Mouse (Mus musculus): ENCODE results near the gene Rftn1. TPM values are rescaled to one million over a fixed set of nuclear protein-coding genes. Genes with fewer than 3 reads are reported as not detected.
A peak's percentile ranks its signal among the peaks of the same experiment; 100 is the strongest.

Rftn1 gene
- polyA plus RNA-seq, 1 experiment from 2014 or later: 9.0 TPM

- H3K4me3 ChIP-seq (ENCODE audit: low read length): no peak overlapping the region
These were observed 224.4 kb downstream of the Rftn1 start for GRCm38 (mm10) chr17:49965846-49966762.

GRCm38 (mm10) chr17:49965035-49965434, 225.4 kb downstream of the Rftn1 start:
- 77% methylated on average over 7 of the region's 7 CpGs for WGBS
- Histone ChIP-seq H3K27ac (ENCODE audit: low read length) (no peak overlapping the region), H3K4me2 (ENCODE audit: low read depth, low read length) (no peak overlapping the region), H3K4me3 (ENCODE audit: low read length) (no peak overlapping the region), H3K9ac (ENCODE audit: low read depth, low read length) (no peak overlapping the region), H3K9me3 (ENCODE audit: control insufficient read depth, low read length) (no peaks in the 10 kb centered on the region), H3K27me3 (replicated peaks; ENCODE audit: control insufficient read depth, insufficient read depth, low read length) (no peaks in the 10 kb centered on the region), H3K36me3 (ENCODE audit: control insufficient read depth, insufficient read depth, low read length) (no peaks in the 10 kb centered on the region), H3K4me1 (ENCODE audit: control insufficient read depth, insufficient read depth, low read length) (no peaks in the 10 kb centered on the region)
- ATAC-seq: no peak

More at GRCm38 (mm10) chr17:49965846-49966762, 224.4 kb downstream of the Rftn1 start:
- Histone ChIP-seq H3K27me3 (replicated peaks; ENCODE audit: control insufficient read depth, insufficient read depth, low read length) (no peaks in the 10 kb centered on the region), H3K9me3 (ENCODE audit: control insufficient read depth, low read length) (no peaks in the 10 kb centered on the region), H3K27ac (ENCODE audit: low read length) (no peak overlapping the region), H3K36me3 (ENCODE audit: control insufficient read depth, insufficient read depth, low read length) (no peaks in the 10 kb centered on the region), H3K9ac (ENCODE audit: low read depth, low read length) (no peak overlapping the region), H3K4me1 (ENCODE audit: control insufficient read depth, insufficient read depth, low read length) (no peaks in the 10 kb centered on the region), H3K4me2 (ENCODE audit: low read depth, low read length) (no peak overlapping the region)
- no peak for ATAC-seq
- whole genome bisulfite sequencing: 76% methylated on average over 17 of the region's 17 CpGs

DNA sequence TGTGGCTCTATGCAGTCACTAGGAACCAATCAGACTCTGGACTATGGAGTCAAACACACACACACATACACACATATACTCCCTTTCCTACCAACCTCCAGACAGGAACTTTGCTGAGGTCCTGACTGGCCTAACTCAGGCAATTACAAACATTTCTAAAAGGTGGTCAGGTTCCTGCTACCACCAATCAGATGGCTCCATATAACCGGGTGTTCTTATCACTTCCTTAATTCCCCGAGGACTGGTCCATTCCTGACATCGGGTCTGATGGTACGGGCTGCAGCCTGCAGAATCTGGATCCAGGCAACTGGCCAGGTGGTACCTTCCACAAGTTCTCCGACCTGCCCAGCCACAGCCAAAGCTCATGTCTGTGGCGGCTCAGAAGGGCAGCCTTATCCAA, 226.0 kb downstream of the Rftn1 start:
- Histone ChIP-seq H3K27me3 (replicated peaks; ENCODE audit: control insufficient read depth, insufficient read depth, low read length) (no peaks in the 10 kb centered on the region), H3K4me3 (ENCODE audit: low read length) (no peak overlapping the region), H3K36me3 (ENCODE audit: control insufficient read depth, insufficient read depth, low read length) (no peaks in the 10 kb centered on the region), H3K9ac (ENCODE audit: low read depth, low read length) (no peak overlapping the region), H3K4me1 (ENCODE audit: control insufficient read depth, insufficient read depth, low read length) (no peaks in the 10 kb centered on the region), H3K4me2 (ENCODE audit: low read depth, low read length) (no peak overlapping the region), H3K9me3 (ENCODE audit: control insufficient read depth, low read length) (no peaks in the 10 kb centered on the region), H3K27ac (ENCODE audit: low read length) (no peak overlapping the region)
- ATAC-seq: no peak
- WGBS: 91% methylated on average over 6 of the region's 6 CpGs

DNA sequence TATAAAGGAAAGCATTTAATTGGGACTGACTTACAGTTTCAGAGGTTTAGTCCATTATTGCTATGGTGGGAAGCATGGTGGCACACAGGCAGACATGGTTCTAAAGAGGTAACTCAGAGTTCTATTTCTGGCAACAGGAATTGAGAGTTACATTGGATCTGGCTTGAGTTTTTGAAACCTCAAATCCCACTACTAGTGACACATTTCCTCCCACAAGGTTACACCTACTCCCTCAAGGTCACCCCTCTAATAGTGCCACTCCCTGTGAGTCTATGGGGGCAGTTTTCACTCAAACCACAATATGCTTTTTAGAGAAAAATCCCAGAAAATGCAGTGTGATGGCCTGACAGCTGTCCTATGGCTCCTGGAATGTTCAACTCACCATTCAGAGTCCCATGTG, 231.5 kb downstream of the Rftn1 start:
- ATAC-seq: no peak
- Histone ChIP-seq H3K27ac (ENCODE audit: low read length) (no peak overlapping the region), H3K36me3 (ENCODE audit: control insufficient read depth, insufficient read depth, low read length) (no peaks in the 10 kb centered on the region), H3K27me3 (replicated peaks; ENCODE audit: control insufficient read depth, insufficient read depth, low read length) (no peaks in the 10 kb centered on the region), H3K4me2 (ENCODE audit: low read depth, low read length) (no peak overlapping the region), H3K4me1 (ENCODE audit: control insufficient read depth, insufficient read depth, low read length) (no peaks in the 10 kb centered on the region), H3K4me3 (ENCODE audit: low read length) (no peak overlapping the region), H3K9me3 (ENCODE audit: control insufficient read depth, low read length) (no peaks in the 10 kb centered on the region), H3K9ac (ENCODE audit: low read depth, low read length) (no peak overlapping the region)

DNA sequence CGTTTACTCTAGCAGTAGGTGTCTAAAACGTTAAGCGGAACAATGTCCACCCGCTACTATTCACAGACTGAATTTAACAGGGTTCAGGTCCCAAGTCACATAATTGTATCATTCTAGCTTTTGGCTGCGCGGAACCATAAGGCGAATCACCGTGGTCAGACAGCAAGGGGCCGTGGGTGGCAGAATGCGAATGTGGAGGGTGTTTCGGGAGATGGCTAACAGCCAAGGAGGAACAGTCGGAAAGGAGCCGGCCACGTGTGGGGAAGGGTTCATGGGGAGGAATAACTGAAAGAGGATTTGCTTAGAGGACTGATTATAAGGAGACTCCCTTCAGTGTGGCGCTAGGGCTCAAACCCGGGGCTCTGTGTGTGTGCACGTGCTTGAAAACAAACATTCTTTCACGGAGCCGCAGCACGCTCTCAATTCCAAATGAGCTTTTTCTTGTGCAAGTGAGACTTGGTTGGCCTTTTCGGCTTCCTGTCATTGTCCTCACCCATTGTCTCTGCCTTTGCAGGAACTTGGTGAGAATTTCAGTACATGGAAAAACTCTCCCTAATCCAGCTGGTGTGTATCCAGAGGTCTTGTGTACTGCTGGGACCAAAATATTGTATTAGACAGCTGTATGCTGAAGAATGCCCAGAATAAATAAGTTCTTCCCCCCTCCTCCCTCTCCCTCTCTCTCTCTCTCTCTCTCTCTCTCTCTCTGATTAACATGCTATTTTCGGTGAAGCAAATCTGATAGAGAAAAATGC, 238.4 kb downstream of the Rftn1 start:
- H3K27ac ChIP-seq (ENCODE audit: low read length): peak overlapping the region; percentile 61
- peaks cover 3% of the 10 kb centered on the region; the same call in 1 of the 2 replicates for H3K4me1 ChIP-seq (ENCODE audit: control insufficient read depth, insufficient read depth, low read length)
- no peaks in the 10 kb centered on the region for H3K36me3 ChIP-seq (ENCODE audit: control insufficient read depth, insufficient read depth, low read length)
- H3K9ac ChIP-seq (ENCODE audit: low read depth, low read length): peak overlapping the region; percentile 48; the same call in 1 of the 2 replicates
- H3K27me3 ChIP-seq (replicated peaks; ENCODE audit: control insufficient read depth, insufficient read depth, low read length): no peaks in the 10 kb centered on the region
- WGBS: 44% methylated on average over 22 of the region's 22 CpGs
- H3K4me2 ChIP-seq (ENCODE audit: low read depth, low read length): peak overlapping the region; percentile 50
- no peak overlapping the region; the same call in 1 of the 2 replicates for H3K4me3 ChIP-seq (ENCODE audit: low read length)
- H3K9me3 ChIP-seq (ENCODE audit: control insufficient read depth, low read length): no peaks in the 10 kb centered on the region
- peak; percentile 50; the same call in 1 of the 2 replicates for ATAC-seq

DNA sequence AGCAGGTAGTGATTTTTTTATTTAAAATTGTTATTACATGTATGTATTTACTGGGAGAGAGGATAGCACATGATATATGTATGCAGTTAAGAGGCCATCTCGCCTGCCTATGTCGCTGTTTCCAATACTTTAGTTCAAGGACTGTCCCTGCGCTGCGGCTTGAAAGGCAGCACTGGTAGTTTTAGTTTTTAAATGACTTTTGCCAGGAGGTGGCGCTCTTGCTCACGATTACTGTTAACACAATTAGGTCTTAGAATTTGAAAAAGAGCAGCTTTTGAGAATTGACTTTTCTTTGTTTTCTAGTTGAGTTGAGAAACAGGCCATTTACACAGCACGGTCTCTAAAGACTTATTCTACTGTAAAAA, 239.0 kb downstream of the Rftn1 start:
- Histone ChIP-seq H3K9ac (ENCODE audit: low read depth, low read length) (no peak overlapping the region), H3K9me3 (ENCODE audit: control insufficient read depth, low read length) (no peaks in the 10 kb centered on the region), H3K4me1 (ENCODE audit: control insufficient read depth, insufficient read depth, low read length) (peaks cover 3% of the 10 kb centered on the region; the same call in 1 of the 2 replicates), H3K36me3 (ENCODE audit: control insufficient read depth, insufficient read depth, low read length) (no peaks in the 10 kb centered on the region), H3K27ac (ENCODE audit: low read length) (peak overlapping the region; percentile 61; the same call in 1 of the 2 replicates), H3K27me3 (replicated peaks; ENCODE audit: control insufficient read depth, insufficient read depth, low read length) (no peaks in the 10 kb centered on the region), H3K4me2 (ENCODE audit: low read depth, low read length) (peak overlapping the region; percentile 50), H3K4me3 (ENCODE audit: low read length) (no peak overlapping the region)
- WGBS: 9% methylated on average over 7 of the region's 7 CpGs
- no peak for ATAC-seq

DNA sequence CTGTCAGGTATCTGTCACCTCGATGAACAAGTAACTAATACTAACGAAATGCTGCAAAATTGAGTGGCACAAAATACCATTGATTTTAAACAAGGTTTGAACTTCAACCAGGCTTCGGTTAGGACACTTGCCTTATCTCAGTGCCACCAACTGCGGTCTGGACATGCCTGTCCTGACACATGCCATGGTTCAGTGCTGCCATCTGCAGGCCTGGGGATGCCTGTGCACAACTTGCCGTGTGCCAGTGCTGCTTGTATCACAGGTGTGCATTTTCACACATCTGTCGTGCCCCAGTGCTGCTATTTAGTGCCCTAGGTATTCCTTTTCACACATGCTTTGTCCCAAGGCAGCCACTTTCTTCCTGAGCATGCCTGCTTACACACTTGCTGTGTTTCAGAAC, 247.8 kb downstream of the Rftn1 start:
- WGBS: 64% methylated on average over 6 of the region's 6 CpGs
- ATAC-seq: no peak
- no peaks in the 10 kb centered on the region for H3K9me3 ChIP-seq (ENCODE audit: control insufficient read depth, low read length)
- H3K9ac ChIP-seq (ENCODE audit: low read depth, low read length): no peak overlapping the region
- no peak overlapping the region for H3K27ac ChIP-seq (ENCODE audit: low read length)
- H3K4me1 ChIP-seq (ENCODE audit: control insufficient read depth, insufficient read depth, low read length): no peaks in the 10 kb centered on the region
- no peak overlapping the region for H3K4me2 ChIP-seq (ENCODE audit: low read depth, low read length)
- no peaks in the 10 kb centered on the region for H3K27me3 ChIP-seq (replicated peaks; ENCODE audit: control insufficient read depth, insufficient read depth, low read length)
- H3K4me3 ChIP-seq (ENCODE audit: low read length): no peak overlapping the region
- no peaks in the 10 kb centered on the region for H3K36me3 ChIP-seq (ENCODE audit: control insufficient read depth, insufficient read depth, low read length)

Other genes starting within 250 kb of the Rftn1 start
- gene Dazl, start 103.0 kb upstream of the Rftn1 start, polyA plus RNA-seq (2015; fragmentation: Nextera tagmentation; extraction: Ambion mirVana): 0.20 and 0.60 TPM in 2 replicates